Comparison of ENCODE assay signal across 11 mouse cellular contexts in genomic region chr12:107335106-107335505, GRCm38 (mm10).
DNase-seq lines count a peak whose midpoint lies in the region; ATAC-seq and TF ChIP-seq lines count a peak whose summit lies in the region.
"Had no signal": no experiment of that assay in that cellular context is flagged by ENCODE, and none has a peak within 500 bp of the region (broad histone marks: within the 10 kb centered on the region; RNA-seq: fewer than 3 reads in every experiment).

No protein-coding gene starts in this region.

- no peak overlapping the region for H3K4me2 ChIP-seq in forebrain, embryonic 15.5 days (replicated peaks)
- H3K4me2 ChIP-seq in forebrain, embryonic 11.5 days (ENCODE audit: low read depth, low read length, severe bottlenecking), result no peak overlapping the region
- no peak overlapping the region for H3K4me2 ChIP-seq in lung, embryonic 15.5 days
- 0 out of 2 replicates have a peak overlapping the region, but pooled peaks have one; percentile 3 for H3K4me2 ChIP-seq in forebrain, postnatal 0 days (ENCODE audit: low read depth)
- H3K4me2 ChIP-seq: heart, embryonic 15.5 days; kidney, embryonic 15.5 days; liver, embryonic 13.5 days had no signal

- DNase-seq in forebrain, embryonic 11.5 days (ENCODE audit: low spot score), result no peak
- DNase-seq in lung, adult 18-20 months, result no peak
- peak; percentile 64 for DNase-seq in forebrain, postnatal 0 days
- DNase-seq in lung, postnatal 4 days, result peak; percentile 7 to 33
- DNase-seq in hindbrain, embryonic 10.5 days (ENCODE audit: low spot score), result no peak
- DNase-seq: liver, embryonic 13.5 days had no signal

- no peak for TF ChIP-seq CTCF in forebrain, postnatal 0 days (IDR thresholded peaks at IDR 0.05; ENCODE audit: low read depth)

- H3K9ac ChIP-seq in forebrain, embryonic 15.5 days (replicated peaks), result no peak overlapping the region
- H3K9ac ChIP-seq in forebrain, embryonic 11.5 days (ENCODE audit: low read length), result no peak overlapping the region
- H3K9ac ChIP-seq in lung, embryonic 15.5 days, result no peak overlapping the region
- H3K9ac ChIP-seq in forebrain, postnatal 0 days, result no peak overlapping the region
- H3K9ac ChIP-seq: heart, embryonic 15.5 days; kidney, embryonic 15.5 days; liver, embryonic 13.5 days had no signal

- H3K4me1 ChIP-seq in forebrain, embryonic 15.5 days, result peaks cover 10% of the 10 kb centered on the region
- no peaks in the 10 kb centered on the region for H3K4me1 ChIP-seq in forebrain, embryonic 11.5 days (replicated peaks; ENCODE audit: control insufficient read depth, insufficient read depth, low read length)
- H3K4me1 ChIP-seq in lung, embryonic 15.5 days, result 0 out of 2 replicates have a peak, but pooled peaks cover 7% of the 10 kb centered on the region
- H3K4me1 ChIP-seq in forebrain, postnatal 0 days (ENCODE audit: insufficient read depth), result no peaks in the 10 kb centered on the region
- no peaks in the 10 kb centered on the region for H3K4me1 ChIP-seq in hindbrain, embryonic 10.5 days (replicated peaks)
- H3K4me1 ChIP-seq: heart, embryonic 15.5 days; kidney, embryonic 15.5 days; liver, embryonic 13.5 days had no signal

- no peak overlapping the region for H3K27ac ChIP-seq in forebrain, embryonic 15.5 days (replicated peaks)
- H3K27ac ChIP-seq in forebrain, embryonic 11.5 days (ENCODE audit: low read depth, low read length), result no peak overlapping the region
- H3K27ac ChIP-seq in lung, embryonic 15.5 days, result no peak overlapping the region
- no peak overlapping the region for H3K27ac ChIP-seq in forebrain, postnatal 0 days (ENCODE audit: low read depth, low read length)
- H3K27ac ChIP-seq in hindbrain, embryonic 10.5 days, result no peak overlapping the region
- H3K27ac ChIP-seq: heart, embryonic 15.5 days; kidney, embryonic 15.5 days; liver, embryonic 13.5 days had no signal

- no peaks in the 10 kb centered on the region for H3K9me3 ChIP-seq in forebrain, embryonic 15.5 days
- no peaks in the 10 kb centered on the region for H3K9me3 ChIP-seq in forebrain, embryonic 11.5 days (ENCODE audit: control insufficient read depth, low read length)
- H3K9me3 ChIP-seq in lung, embryonic 15.5 days, result no peaks in the 10 kb centered on the region
- H3K9me3 ChIP-seq in forebrain, postnatal 0 days (ENCODE audit: low read length), result no peaks in the 10 kb centered on the region
- H3K9me3 ChIP-seq in hindbrain, embryonic 10.5 days, result no peaks in the 10 kb centered on the region
- H3K9me3 ChIP-seq: heart, embryonic 15.5 days; kidney, embryonic 15.5 days had no signal

- no peak overlapping the region for H3K4me3 ChIP-seq in forebrain, embryonic 15.5 days
- no peak overlapping the region for H3K4me3 ChIP-seq in forebrain, embryonic 11.5 days (ENCODE audit: low read depth, low read length)
- no peak overlapping the region for H3K4me3 ChIP-seq in lung, embryonic 15.5 days
- H3K4me3 ChIP-seq in forebrain, postnatal 0 days (ENCODE audit: low read depth, low read length), result no peak overlapping the region
- H3K4me3 ChIP-seq in hindbrain, embryonic 10.5 days, result no peak overlapping the region
- H3K4me3 ChIP-seq: heart, embryonic 15.5 days; kidney, embryonic 15.5 days; liver, embryonic 13.5 days had no signal

- H3K36me3 ChIP-seq in forebrain, embryonic 15.5 days, result no peaks in the 10 kb centered on the region
- H3K36me3 ChIP-seq in forebrain, embryonic 11.5 days (ENCODE audit: control insufficient read depth, insufficient read depth, low read length), result no peaks in the 10 kb centered on the region
- no peaks in the 10 kb centered on the region for H3K36me3 ChIP-seq in lung, embryonic 15.5 days
- no peaks in the 10 kb centered on the region for H3K36me3 ChIP-seq in forebrain, postnatal 0 days (ENCODE audit: insufficient read depth)
- H3K36me3 ChIP-seq in hindbrain, embryonic 10.5 days, result no peaks in the 10 kb centered on the region
- H3K36me3 ChIP-seq: heart, embryonic 15.5 days; kidney, embryonic 15.5 days; liver, embryonic 13.5 days had no signal

- peak; percentile 66; the same call in 1 of the 2 replicates for ATAC-seq in forebrain, embryonic 15.5 days (replicated peaks)
- ATAC-seq in forebrain, embryonic 11.5 days (replicated peaks; ENCODE audit: low FRiP score), result no peak
- peak; percentile 69; the same call in 1 of the 2 replicates for ATAC-seq in lung, embryonic 15.5 days (ENCODE audit: borderline replicate concordance, extremely low read depth, low FRiP score, low TSS enrichment)
- peak; percentile 42; the same call in 1 of the 2 replicates for ATAC-seq in forebrain, postnatal 0 days
- no peak for ATAC-seq in activated CD4-positive, CD25-positive, alpha-beta regulatory T cell, adult 4 months

- 43% methylated on average over 12 of the region's 12 CpGs for WGBS in forebrain, embryonic 15.5 days
- 79% methylated on average over 12 of the region's 12 CpGs for WGBS in forebrain, embryonic 11.5 days
- 34% methylated on average over 12 of the region's 12 CpGs for WGBS in lung, embryonic 15.5 days
- 34% methylated on average over 12 of the region's 12 CpGs for WGBS in forebrain, postnatal 0 days
- WGBS in hindbrain, embryonic 10.5 days, result 85% methylated on average over 12 of the region's 12 CpGs

- H3K27me3 ChIP-seq in forebrain, embryonic 15.5 days, result no peaks in the 10 kb centered on the region
- no peaks in the 10 kb centered on the region for H3K27me3 ChIP-seq in forebrain, embryonic 11.5 days (ENCODE audit: control insufficient read depth, insufficient read depth, low read length)
- H3K27me3 ChIP-seq in lung, embryonic 15.5 days, result peaks cover 5% of the 10 kb centered on the region; the same call in 1 of the 2 replicates
- H3K27me3 ChIP-seq in forebrain, postnatal 0 days (ENCODE audit: insufficient read depth, low read length), result no peaks in the 10 kb centered on the region
- H3K27me3 ChIP-seq in hindbrain, embryonic 10.5 days (ENCODE audit: insufficient read depth, poor library complexity, severe bottlenecking), result no peaks in the 10 kb centered on the region
- H3K27me3 ChIP-seq: heart, embryonic 15.5 days; kidney, embryonic 15.5 days; liver, embryonic 13.5 days had no signal

Comparison
In these comparisons a context has a peak if more than half of its experiments do, and no peak if none do; other contexts are left out.
1. ATAC-seq: peak in forebrain, embryonic 15.5 days (single experiment), lung, embryonic 15.5 days (single experiment) and forebrain, postnatal 0 days (single experiment); none in forebrain, embryonic 11.5 days (single experiment) and activated CD4-positive, CD25-positive, alpha-beta regulatory T cell, adult 4 months (single experiment).
2. DNase-seq: peak in forebrain, postnatal 0 days (single experiment) and lung, postnatal 4 days (2 of 2); none in forebrain, embryonic 11.5 days (single experiment), lung, adult 18-20 months (0 of 2) and hindbrain, embryonic 10.5 days (single experiment).